Mouse (Mus musculus): ENCODE data around the gene Dnaja3.

- TF ChIP-seq CTCF (IDR thresholded peaks at IDR 0.05; ENCODE audit: low read depth), result no peak
- TF ChIP-seq EP300 (IDR thresholded peaks at IDR 0.05; ENCODE audit: low read depth), result no peak
Observed at GRCm38 (mm10) chr16:4598041-4598440, 41.7 kb upstream of the Dnaja3 start.

Measured in heart, postnatal 0 days (tissue).